Mouse (Mus musculus): ENCODE data around the gene Apold1. TPM values are rescaled to one million over a fixed set of nuclear protein-coding genes. Genes with fewer than 3 reads are reported as not detected.

The Apold1 gene
- polyA plus RNA-seq, 1 experiment from 2014 or later = 9.1 TPM

- Histone ChIP-seq H3K27ac (replicated peaks in 1 of 2; ENCODE audit: control insufficient read depth in 1 of 2, insufficient read depth in 1 of 2, low read depth in 2 of 2, low read length in 2 of 2) (no peak overlapping the region; a peak in 1 of 4 replicates), H3K9ac (ENCODE audit: low read length) (no peak overlapping the region), H3K4me1 (ENCODE audit: control insufficient read depth in 2 of 2, insufficient read depth in 2 of 2, low read length in 2 of 2) (peaks cover 10 to 27% of the 10 kb centered on the region in 2 experiments), H3K36me3 (ENCODE audit: control insufficient read depth, insufficient read depth, low read length) (peaks cover 23% of the 10 kb centered on the region), H3K4me2 (ENCODE audit: low read length) (no peak overlapping the region), H3K4me3 (ENCODE audit: control insufficient read depth in 1 of 2, insufficient read depth in 1 of 2, low read depth in 1 of 2, low read length in 2 of 2) (no peak overlapping the region), H3K27me3 (ENCODE audit: control insufficient read depth, insufficient read depth, low read length) (no peaks in the 10 kb centered on the region), H3K9me3 (ENCODE audit: control insufficient read depth, low read length) (no peaks in the 10 kb centered on the region)
- WGBS = 75% methylated on average over 9 of the region's 9 CpGs
- ATAC-seq (ENCODE audit: insufficient number of reproducible peaks, insufficient read depth, low FRiP score, low read depth) = no peak
These were observed 34.7 kb upstream of the Apold1 start for GRCm38 (mm10) chr6:134946858-134947257.

- no peak overlapping the region for H3K4me3 ChIP-seq (ENCODE audit: control insufficient read depth in 1 of 2, insufficient read depth in 1 of 2, low read depth in 1 of 2, low read length in 2 of 2)
- no peak overlapping the region for H3K9ac ChIP-seq (ENCODE audit: low read length)
- no peak overlapping the region for H3K4me2 ChIP-seq (ENCODE audit: low read length)
- no peak overlapping the region for H3K27ac ChIP-seq (replicated peaks in 1 of 2; ENCODE audit: control insufficient read depth in 1 of 2, insufficient read depth in 1 of 2, low read depth in 2 of 2, low read length in 2 of 2)
- 43% methylated on average over 13 of the region's 13 CpGs for WGBS
- peaks cover 8 to 21% of the 10 kb centered on the region in 2 experiments for H3K4me1 ChIP-seq (ENCODE audit: control insufficient read depth in 2 of 2, insufficient read depth in 2 of 2, low read length in 2 of 2)
- H3K9me3 ChIP-seq (ENCODE audit: control insufficient read depth, low read length) = no peaks in the 10 kb centered on the region
- H3K36me3 ChIP-seq (ENCODE audit: control insufficient read depth, insufficient read depth, low read length) = peaks cover 28% of the 10 kb centered on the region
- H3K27me3 ChIP-seq (ENCODE audit: control insufficient read depth, insufficient read depth, low read length) = no peaks in the 10 kb centered on the region
- no peak for ATAC-seq (ENCODE audit: insufficient number of reproducible peaks, insufficient read depth, low FRiP score, low read depth)
These were observed 34.0 kb upstream of the Apold1 start for GRCm38 (mm10) chr6:134947311-134948087.

- no peaks in the 10 kb centered on the region for H3K9me3 ChIP-seq (ENCODE audit: control insufficient read depth, low read length)
- H3K9ac ChIP-seq (ENCODE audit: low read length) = no peak overlapping the region
- H3K27me3 ChIP-seq (ENCODE audit: control insufficient read depth, insufficient read depth, low read length) = no peaks in the 10 kb centered on the region
- no peak overlapping the region for H3K4me3 ChIP-seq (ENCODE audit: control insufficient read depth in 1 of 2, insufficient read depth in 1 of 2, low read depth in 1 of 2, low read length in 2 of 2)
- H3K36me3 ChIP-seq (ENCODE audit: control insufficient read depth, insufficient read depth, low read length) = peaks cover 22% of the 10 kb centered on the region
- no peak for ATAC-seq (ENCODE audit: insufficient number of reproducible peaks, insufficient read depth, low FRiP score, low read depth)
- H3K27ac ChIP-seq (replicated peaks in 1 of 2; ENCODE audit: control insufficient read depth in 1 of 2, insufficient read depth in 1 of 2, low read depth in 2 of 2, low read length in 2 of 2) = no peak overlapping the region
- 45% methylated on average over 11 of the region's 11 CpGs for WGBS
- peaks cover 8 to 10% of the 10 kb centered on the region in 2 experiments for H3K4me1 ChIP-seq (ENCODE audit: control insufficient read depth in 2 of 2, insufficient read depth in 2 of 2, low read length in 2 of 2)
- H3K4me2 ChIP-seq (ENCODE audit: low read length) = no peak overlapping the region
These were observed 32.9 kb upstream of the Apold1 start for GRCm38 (mm10) chr6:134948522-134949061.

- WGBS = 90% methylated on average over 3 of the region's 3 CpGs
These were observed 32.3 kb upstream of the Apold1 start for GRCm38 (mm10) chr6:134949241-134949640.

GRCm38 (mm10) chr6:134951364-134951763, 30.2 kb upstream of the Apold1 start:
- no peak for ATAC-seq (ENCODE audit: insufficient number of reproducible peaks, insufficient read depth, low FRiP score, low read depth)
- H3K9me3 ChIP-seq (ENCODE audit: control insufficient read depth, low read length) = no peaks in the 10 kb centered on the region
- H3K36me3 ChIP-seq (ENCODE audit: control insufficient read depth, insufficient read depth, low read length) = peaks cover 22% of the 10 kb centered on the region
- 40% methylated on average over 5 of the region's 5 CpGs for WGBS
- no peak overlapping the region for H3K4me3 ChIP-seq (ENCODE audit: control insufficient read depth in 1 of 2, insufficient read depth in 1 of 2, low read depth in 1 of 2, low read length in 2 of 2)
- H3K27me3 ChIP-seq (ENCODE audit: control insufficient read depth, insufficient read depth, low read length) = no peaks in the 10 kb centered on the region
- no peak overlapping the region for H3K4me2 ChIP-seq (ENCODE audit: low read length)
- H3K9ac ChIP-seq (ENCODE audit: low read length) = no peak overlapping the region
- peaks cover under 1 to 3% of the 10 kb centered on the region in 2 experiments; a peak in 3 of 4 replicates for H3K4me1 ChIP-seq (ENCODE audit: control insufficient read depth in 2 of 2, insufficient read depth in 2 of 2, low read length in 2 of 2)
- H3K27ac ChIP-seq (replicated peaks in 1 of 2; ENCODE audit: control insufficient read depth in 1 of 2, insufficient read depth in 1 of 2, low read depth in 2 of 2, low read length in 2 of 2) = no peak overlapping the region

More at GRCm38 (mm10) chr6:134949241-134949640, 32.3 kb upstream of the Apold1 start:
- Histone ChIP-seq H3K9ac (ENCODE audit: low read length) (no peak overlapping the region), H3K4me3 (ENCODE audit: control insufficient read depth in 1 of 2, insufficient read depth in 1 of 2, low read depth in 1 of 2, low read length in 2 of 2) (no peak overlapping the region), H3K4me1 (ENCODE audit: control insufficient read depth in 2 of 2, insufficient read depth in 2 of 2, low read length in 2 of 2) (peaks cover 7 to 8% of the 10 kb centered on the region in 2 experiments), H3K27me3 (ENCODE audit: control insufficient read depth, insufficient read depth, low read length) (no peaks in the 10 kb centered on the region), H3K4me2 (ENCODE audit: low read length) (no peak overlapping the region), H3K36me3 (ENCODE audit: control insufficient read depth, insufficient read depth, low read length) (peaks cover 27% of the 10 kb centered on the region), H3K9me3 (ENCODE audit: control insufficient read depth, low read length) (no peaks in the 10 kb centered on the region), H3K27ac (replicated peaks in 1 of 2; ENCODE audit: control insufficient read depth in 1 of 2, insufficient read depth in 1 of 2, low read depth in 2 of 2, low read length in 2 of 2) (no peak overlapping the region)
- ATAC-seq (ENCODE audit: insufficient number of reproducible peaks, insufficient read depth, low FRiP score, low read depth) = no peak

GRCm38 (mm10) chr6:134953976-134954375, 27.5 kb upstream of the Apold1 start:
- no peak for ATAC-seq (ENCODE audit: insufficient number of reproducible peaks, insufficient read depth, low FRiP score, low read depth)

GRCm38 (mm10) chr6:134956388-134956787, 25.1 kb upstream of the Apold1 start:
- WGBS = 84% methylated on average over 4 of the region's 4 CpGs

More at GRCm38 (mm10) chr6:134953976-134954375, 27.5 kb upstream of the Apold1 start:
- Histone ChIP-seq H3K9ac (ENCODE audit: low read length) (no peak overlapping the region), H3K27me3 (ENCODE audit: control insufficient read depth, insufficient read depth, low read length) (no peaks in the 10 kb centered on the region), H3K27ac (replicated peaks in 1 of 2; ENCODE audit: control insufficient read depth in 1 of 2, insufficient read depth in 1 of 2, low read depth in 2 of 2, low read length in 2 of 2) (no peak overlapping the region), H3K4me1 (ENCODE audit: control insufficient read depth in 2 of 2, insufficient read depth in 2 of 2, low read length in 2 of 2) (no peaks in the 10 kb centered on the region), H3K4me2 (ENCODE audit: low read length) (no peak overlapping the region), H3K4me3 (ENCODE audit: control insufficient read depth in 1 of 2, insufficient read depth in 1 of 2, low read depth in 1 of 2, low read length in 2 of 2) (no peak overlapping the region), H3K9me3 (ENCODE audit: control insufficient read depth, low read length) (no peaks in the 10 kb centered on the region), H3K36me3 (ENCODE audit: control insufficient read depth, insufficient read depth, low read length) (peaks cover 22% of the 10 kb centered on the region)
- WGBS = 73% methylated on average over 11 of the region's 11 CpGs

More at GRCm38 (mm10) chr6:134956388-134956787, 25.1 kb upstream of the Apold1 start:
- no peaks in the 10 kb centered on the region for H3K27me3 ChIP-seq (ENCODE audit: control insufficient read depth, insufficient read depth, low read length)
- no peak overlapping the region for H3K4me2 ChIP-seq (ENCODE audit: low read length)
- H3K36me3 ChIP-seq (ENCODE audit: control insufficient read depth, insufficient read depth, low read length) = peaks cover 19% of the 10 kb centered on the region
- H3K9ac ChIP-seq (ENCODE audit: low read length) = no peak overlapping the region
- H3K27ac ChIP-seq (replicated peaks in 1 of 2; ENCODE audit: control insufficient read depth in 1 of 2, insufficient read depth in 1 of 2, low read depth in 2 of 2, low read length in 2 of 2) = no peak overlapping the region
- no peak overlapping the region for H3K4me3 ChIP-seq (ENCODE audit: control insufficient read depth in 1 of 2, insufficient read depth in 1 of 2, low read depth in 1 of 2, low read length in 2 of 2)
- ATAC-seq (ENCODE audit: insufficient number of reproducible peaks, insufficient read depth, low FRiP score, low read depth) = no peak
- no peaks in the 10 kb centered on the region for H3K4me1 ChIP-seq (ENCODE audit: control insufficient read depth in 2 of 2, insufficient read depth in 2 of 2, low read length in 2 of 2)
- H3K9me3 ChIP-seq (ENCODE audit: control insufficient read depth, low read length) = no peaks in the 10 kb centered on the region

Data from heart, embryonic 14.5 days (tissue).